Mouse (Mus musculus): ENCODE results near the gene Erlin1.

Gene Erlin1

GRCm38 (mm10) chr19:43995427-43995826 lies 74.2 kb downstream of the Erlin1 start:
- no peak for DNase-seq

- no peak for DNase-seq
Observed at GRCm38 (mm10) chr19:43992464-43992863, 77.1 kb downstream of the Erlin1 start.

GRCm38 (mm10) chr19:43990362-43990761 lies 79.2 kb downstream of the Erlin1 start:
- DNase-seq, result no peak

GRCm38 (mm10) chr19:43986069-43986794 lies 83.4 kb downstream of the Erlin1 start, which contains the start of gene Cpn1:
TSS of gene Cpn1 (minus strand) at chr19:43986556.
- no peak for DNase-seq
